Mouse (Mus musculus): Measurements from ENCODE around the gene Slmap.
"Not testable (repeated sequence)": the region's sequence is repeated elsewhere in the genome, so short reads cannot be mapped to it uniquely, and the experiment has no call there.

The Slmap gene

GRCm38 (mm10) chr14:26534757-26535479, at the start of gene Slmap:
Gene Slmap (minus strand): TSS chr14:26534931.
- in situ Hi-C loops (cut with MboI; ENCODE audit: low pct_unique_long_range_greater_than_20kb in 1 of 2, low sequenced_read_pairs in 2 of 2, unreplicated experiment in 1 of 2): no loop called here

- in situ Hi-C loops (cut with MboI; ENCODE audit: low pct_unique_long_range_greater_than_20kb in 1 of 2, low sequenced_read_pairs in 2 of 2, unreplicated experiment in 1 of 2): no loop called here
Measured at GRCm38 (mm10) chr14:26583645-26584044, 48.9 kb upstream of the Slmap start.

GRCm38 (mm10) chr14:26579346-26580343, 44.9 kb upstream of the Slmap start:
- in situ Hi-C loops (cut with MboI; ENCODE audit: low pct_unique_long_range_greater_than_20kb in 1 of 2, low sequenced_read_pairs in 2 of 2, unreplicated experiment in 1 of 2): no loop called here

- in situ Hi-C loops (cut with MboI; ENCODE audit: low pct_unique_long_range_greater_than_20kb in 1 of 2, low sequenced_read_pairs in 2 of 2, unreplicated experiment in 1 of 2): no loop called here
Measured at GRCm38 (mm10) chr14:26578791-26579191, 44.1 kb upstream of the Slmap start.

- in situ Hi-C loops (cut with MboI; ENCODE audit: low pct_unique_long_range_greater_than_20kb in 1 of 2, low sequenced_read_pairs in 2 of 2, unreplicated experiment in 1 of 2): no loop called here
Measured at GRCm38 (mm10) chr14:26576255-26576780, 41.6 kb upstream of the Slmap start.

- in situ Hi-C loops (cut with MboI; ENCODE audit: low pct_unique_long_range_greater_than_20kb in 1 of 2, low sequenced_read_pairs in 2 of 2, unreplicated experiment in 1 of 2): not testable (repeated sequence)
Measured at GRCm38 (mm10) chr14:26573556-26573955, 38.8 kb upstream of the Slmap start, which contains the start of gene Dennd6a. Gene Dennd6a (plus strand): TSS chr14:26573856.

- in situ Hi-C loops (cut with MboI; ENCODE audit: low pct_unique_long_range_greater_than_20kb in 1 of 2, low sequenced_read_pairs in 2 of 2, unreplicated experiment in 1 of 2): no loop called here
Measured at GRCm38 (mm10) chr14:26571951-26572675, 37.4 kb upstream of the Slmap start.

GRCm38 (mm10) chr14:26569880-26570279, 35.1 kb upstream of the Slmap start:
- in situ Hi-C loops (cut with MboI; ENCODE audit: low pct_unique_long_range_greater_than_20kb in 1 of 2, low sequenced_read_pairs in 2 of 2, unreplicated experiment in 1 of 2): no loop called here

GRCm38 (mm10) chr14:26562247-26562646, 27.5 kb upstream of the Slmap start:
- in situ Hi-C loops (cut with MboI; ENCODE audit: low pct_unique_long_range_greater_than_20kb in 1 of 2, low sequenced_read_pairs in 2 of 2, unreplicated experiment in 1 of 2): no loop called here

GRCm38 (mm10) chr14:26558536-26558935, 23.8 kb upstream of the Slmap start:
- in situ Hi-C loops (cut with MboI; ENCODE audit: low pct_unique_long_range_greater_than_20kb in 1 of 2, low sequenced_read_pairs in 2 of 2, unreplicated experiment in 1 of 2): no loop called here

GRCm38 (mm10) chr14:26557581-26557980, 22.9 kb upstream of the Slmap start:
- in situ Hi-C loops (cut with MboI; ENCODE audit: low pct_unique_long_range_greater_than_20kb in 1 of 2, low sequenced_read_pairs in 2 of 2, unreplicated experiment in 1 of 2): no loop called here

- in situ Hi-C loops (cut with MboI; ENCODE audit: low pct_unique_long_range_greater_than_20kb in 1 of 2, low sequenced_read_pairs in 2 of 2, unreplicated experiment in 1 of 2): no loop called here
Measured at GRCm38 (mm10) chr14:26552853-26553252, 18.1 kb upstream of the Slmap start.

- in situ Hi-C loops (cut with MboI; ENCODE audit: low pct_unique_long_range_greater_than_20kb in 1 of 2, low sequenced_read_pairs in 2 of 2, unreplicated experiment in 1 of 2): no loop called here
Measured at GRCm38 (mm10) chr14:26552441-26552840, 17.7 kb upstream of the Slmap start.

GRCm38 (mm10) chr14:26550712-26551111, 16.0 kb upstream of the Slmap start:
- in situ Hi-C loops (cut with MboI; ENCODE audit: low pct_unique_long_range_greater_than_20kb in 1 of 2, low sequenced_read_pairs in 2 of 2, unreplicated experiment in 1 of 2): no loop called here

- in situ Hi-C loops (cut with MboI; ENCODE audit: low pct_unique_long_range_greater_than_20kb in 1 of 2, low sequenced_read_pairs in 2 of 2, unreplicated experiment in 1 of 2): no loop called here
Measured at GRCm38 (mm10) chr14:26547516-26548488, 13.1 kb upstream of the Slmap start.

- in situ Hi-C loops (cut with MboI; ENCODE audit: low pct_unique_long_range_greater_than_20kb in 1 of 2, low sequenced_read_pairs in 2 of 2, unreplicated experiment in 1 of 2): no loop called here
Measured at GRCm38 (mm10) chr14:26542136-26542535, 7.4 kb upstream of the Slmap start.

GRCm38 (mm10) chr14:26540577-26540976, 5.8 kb upstream of the Slmap start:
- in situ Hi-C loops (cut with MboI; ENCODE audit: low pct_unique_long_range_greater_than_20kb in 1 of 2, low sequenced_read_pairs in 2 of 2, unreplicated experiment in 1 of 2): no loop called here

All from mouse embryonic stem cell (cell line).